Mouse (Mus musculus): ENCODE measurements at regions not wholly inside any gene's neighbourhood (a gene's known extent, or its start where the extent isn't known, plus 50 kb on each side); places are given as distances from the start of the nearest gene placed in this dataset.

- peak; percentile 4 to 21 for DNase-seq
Observed at GRCm38 (mm10) chr15:93874206-93874605, 278.5 kb upstream of the Prickle1 start.

- DNase-seq, result no peak
Observed at GRCm38 (mm10) chr15:93857336-93857901, 261.7 kb upstream of the Prickle1 start.

- DNase-seq, result no peak
Observed at GRCm38 (mm10) chr15:93853221-93853620, 257.5 kb upstream of the Prickle1 start.

GRCm38 (mm10) chr15:93852126-93852525, 256.4 kb upstream of the Prickle1 start:
- no peak for DNase-seq

GRCm38 (mm10) chr15:93850388-93850787, 254.7 kb upstream of the Prickle1 start:
- no peak for DNase-seq

GRCm38 (mm10) chr15:93848830-93849229, 253.1 kb upstream of the Prickle1 start:
- no peak for DNase-seq

GRCm38 (mm10) chr15:93846797-93847196, 251.1 kb upstream of the Prickle1 start:
- DNase-seq, result no peak

GRCm38 (mm10) chr15:93845801-93846200, 250.1 kb upstream of the Prickle1 start:
- no peak for DNase-seq

- no peak for DNase-seq
Observed at GRCm38 (mm10) chr15:93832956-93833355, 237.3 kb upstream of the Prickle1 start.

GRCm38 (mm10) chr15:93832431-93832936, 236.8 kb upstream of the Prickle1 start:
- DNase-seq, result peak in 1 of 2 experiments; percentile 2

- DNase-seq, result no peak
Observed at GRCm38 (mm10) chr15:93831148-93831547, 235.5 kb upstream of the Prickle1 start.

GRCm38 (mm10) chr15:93824729-93825694, 229.3 kb upstream of the Prickle1 start:
- no peak for DNase-seq

GRCm38 (mm10) chr15:93821236-93821635, 225.5 kb upstream of the Prickle1 start:
- DNase-seq, result no peak

- DNase-seq, result no peak
Observed at GRCm38 (mm10) chr15:93812011-93812410, 216.3 kb upstream of the Prickle1 start.

GRCm38 (mm10) chr15:93807993-93808392, 212.3 kb upstream of the Prickle1 start:
- DNase-seq, result no peak

- DNase-seq, result no peak
Observed at GRCm38 (mm10) chr15:93807505-93807904, 211.8 kb upstream of the Prickle1 start.

- no peak for DNase-seq
Observed at GRCm38 (mm10) chr15:93804703-93805102, 209.0 kb upstream of the Prickle1 start.

- no peak for DNase-seq
Observed at GRCm38 (mm10) chr15:93790531-93790930, 194.8 kb upstream of the Prickle1 start.

- DNase-seq, result no peak
Observed at GRCm38 (mm10) chr15:93789762-93790161, 194.1 kb upstream of the Prickle1 start.

GRCm38 (mm10) chr15:93787361-93787760, 191.7 kb upstream of the Prickle1 start:
- no peak for DNase-seq

GRCm38 (mm10) chr15:93785846-93786412, 190.2 kb upstream of the Prickle1 start:
- DNase-seq, result no peak

- no peak for DNase-seq
Observed at GRCm38 (mm10) chr15:93783736-93784135, 188.0 kb upstream of the Prickle1 start.

GRCm38 (mm10) chr15:93775199-93775745, 179.6 kb upstream of the Prickle1 start:
- DNase-seq, result peak; percentile 8 to 14

Data from cerebellum, postnatal 36 days (tissue).